ENCODE assay signal across 11 mouse cellular contexts in the genomic region with DNA sequence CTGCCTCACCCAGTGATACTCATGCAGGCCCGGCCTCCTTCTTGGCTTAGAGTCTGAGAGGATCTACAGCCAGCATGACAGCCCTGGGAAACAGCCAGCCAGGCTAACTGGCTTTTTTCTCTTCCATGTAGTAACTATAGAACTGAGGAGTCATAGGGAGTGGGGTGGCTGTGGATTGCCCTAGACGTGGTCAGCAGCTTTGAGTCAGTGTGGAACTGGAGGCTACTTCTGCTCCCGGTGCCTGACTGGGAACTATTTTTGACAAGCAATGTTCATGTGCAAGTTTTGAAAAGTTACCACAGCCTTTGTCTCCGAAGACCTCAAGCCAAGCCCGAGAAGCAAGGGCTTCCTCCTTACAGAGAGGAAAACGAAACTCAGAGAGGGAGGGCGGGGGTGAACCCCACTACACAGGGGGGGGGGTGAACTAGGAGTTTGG. TPM values are rescaled to one million over a fixed set of nuclear protein-coding genes. Genes with fewer than 3 reads are reported as not detected.
DNase-seq lines count a peak whose midpoint lies in the region; ATAC-seq lines count a peak whose summit lies in the region.
"Had no signal": no experiment of that assay in that cellular context is flagged by ENCODE, and none has a peak within 500 bp of the region (broad histone marks: within the 10 kb centered on the region; RNA-seq: fewer than 3 reads in every experiment).

No protein-coding gene starts in this region.

- no peak overlapping the region for H3K4me2 ChIP-seq in kidney, embryonic 16.5 days (replicated peaks; ENCODE audit: low read depth, low read length)
- H3K4me2 ChIP-seq: forebrain, embryonic 15.5 days; neural tube, embryonic 13.5 days had no signal

- WGBS in kidney, embryonic 16.5 days: 79% methylated on average over 7 of the region's 7 CpGs

- H3K27me3 ChIP-seq in kidney, embryonic 16.5 days (ENCODE audit: insufficient read depth, low read length): no peaks in the 10 kb centered on the region; the same call in 1 of the 2 replicates
- H3K27me3 ChIP-seq: forebrain, embryonic 15.5 days had no signal

- H3K9ac ChIP-seq in kidney, embryonic 16.5 days (replicated peaks; ENCODE audit: low read length): no peak overlapping the region
- H3K9ac ChIP-seq: forebrain, embryonic 15.5 days; neural tube, embryonic 13.5 days had no signal

- DNase-seq in kidney, postnatal 4 days: peak; percentile 16 to 19
- peak; percentile 36 for DNase-seq in A20 (ENCODE audit: low read depth, low spot score)
- DNase-seq in adipocyte (ENCODE audit: low spot score): peak; percentile 78
- no peak for DNase-seq in adrenal gland, postnatal 10 days
- no peak for DNase-seq in cerebellum, adult 8-10 months
- DNase-seq in adrenal gland, adult 8-10 months: no peak
- DNase-seq: cerebellum, adult 9-10 months had no signal

- H3K4me3 ChIP-seq in kidney, embryonic 16.5 days (ENCODE audit: low read length): no peak overlapping the region
- H3K4me3 ChIP-seq: forebrain, embryonic 15.5 days; neural tube, embryonic 13.5 days had no signal

- no peaks in the 10 kb centered on the region for H3K4me1 ChIP-seq in kidney, embryonic 16.5 days (ENCODE audit: insufficient read depth, low read length)
- H3K4me1 ChIP-seq: forebrain, embryonic 15.5 days; neural tube, embryonic 13.5 days had no signal

- no peak overlapping the region for H3K27ac ChIP-seq in kidney, embryonic 16.5 days (ENCODE audit: low read length)
- H3K27ac ChIP-seq: forebrain, embryonic 15.5 days; neural tube, embryonic 13.5 days had no signal

- H3K36me3 ChIP-seq in kidney, embryonic 16.5 days (ENCODE audit: insufficient read depth, low read length): no peaks in the 10 kb centered on the region
- H3K36me3 ChIP-seq: forebrain, embryonic 15.5 days; neural tube, embryonic 13.5 days had no signal

- ATAC-seq in kidney, embryonic 16.5 days (ENCODE audit: low FRiP score, low TSS enrichment): no peak
- peak; percentile 59 for ATAC-seq in megakaryocyte progenitor cell, adult 5-6 weeks (replicated peaks; ENCODE audit: poor library complexity)
- ATAC-seq: forebrain, embryonic 15.5 days had no signal

- H3K9me3 ChIP-seq in kidney, embryonic 16.5 days (ENCODE audit: low read length): no peaks in the 10 kb centered on the region
- H3K9me3 ChIP-seq: forebrain, embryonic 15.5 days; neural tube, embryonic 13.5 days had no signal

RNA-seq across cellular contexts. Expression of a gene that starts 8.8 kb away (rescaled TPM):
- 6.3 and 6.6 TPM in 2 replicates for polyA plus RNA-seq in kidney, embryonic 16.5 days (2015; fragmentation: Nextera tagmentation; extraction: Ambion mirVana)
- 16.3 and 17.3 TPM in 2 replicates for total RNA-seq in megakaryocyte progenitor cell, adult 5-6 weeks (2015)
- total RNA-seq in megakaryocyte progenitor cell, adult 5-6 weeks (2017): 20.1 and 25.7 TPM in 2 replicates
- 1 to 10 TPM; 2.4 to 3.2 TPM for total RNA-seq in adrenal gland, postnatal 10 days (2021)
- total RNA-seq in adrenal gland, adult 8-10 months (2022): 1 to 10 TPM; 3.3 to 5.5 (median 4.5) TPM

RNA-seq across cellular contexts. Expression of a gene that starts 44.0 kb away (rescaled TPM):
- 102 and 108 TPM in 2 replicates for polyA plus RNA-seq in kidney, embryonic 16.5 days (2015; fragmentation: Nextera tagmentation; extraction: Ambion mirVana)
- 59.2 and 60.4 TPM in 2 replicates for total RNA-seq in megakaryocyte progenitor cell, adult 5-6 weeks (2015)
- total RNA-seq in megakaryocyte progenitor cell, adult 5-6 weeks (2017): 65.8 and 89.2 TPM in 2 replicates
- 10 to 100 TPM; 88.3 to 96.8 TPM for total RNA-seq in adrenal gland, postnatal 10 days (2021)
- total RNA-seq in adrenal gland, adult 8-10 months (2022): 100 to 1,000 TPM in 3 of 4 experiments, 10 to 100 TPM in 1; 96.3 to 115 (median 112) TPM

RNA-seq across cellular contexts. Expression of a gene that starts 51.3 kb away (rescaled TPM):
- polyA plus RNA-seq in kidney, embryonic 16.5 days (2015; fragmentation: Nextera tagmentation; extraction: Ambion mirVana): 1.8 and 2.4 TPM in 2 replicates
- 2.5 and 2.8 TPM in 2 replicates for total RNA-seq in megakaryocyte progenitor cell, adult 5-6 weeks (2015)
- total RNA-seq in megakaryocyte progenitor cell, adult 5-6 weeks (2017): 1.2 and 2.2 TPM in 2 replicates
- 10 to 100 TPM; 15.8 to 23.7 TPM for total RNA-seq in adrenal gland, postnatal 10 days (2021)
- total RNA-seq in adrenal gland, adult 8-10 months (2022): 10 to 100 TPM in 3 of 4 experiments, 1 to 10 TPM in 1; 9.0 to 19.5 (median 14.7) TPM

Comparison
In these comparisons a context has a peak if more than half of its experiments do, and no peak if none do; other contexts are left out.
1. DNase-seq: peak in kidney, postnatal 4 days (2 of 2), A20 (single experiment) and adipocyte (single experiment); none in adrenal gland, postnatal 10 days (single experiment), cerebellum, adult 8-10 months (single experiment) and adrenal gland, adult 8-10 months (single experiment).